Mouse (Mus musculus) G1E (cell line): ENCODE measurements around the gene Sh2d7.

ENCODE experiments used
- CTCF ChIP-seq: IDR thresholded peaks from 2 replicates; pipeline ENCODE4 v1.5.1; 2012; ENCODE audit warnings: low read depth, low read length, inconsistent platforms, mixed read lengths
- GATA1 ChIP-seq: IDR thresholded peaks from 2 replicates; pipeline ENCODE4 v1.6.1; 2012; ENCODE audit warnings: borderline replicate concordance, low read length, inconsistent platforms, mixed read lengths
- POLR2AphosphoS5 ChIP-seq: IDR thresholded peaks from 2 replicates; pipeline ENCODE4 v1.6.1; 2012; ENCODE audit warnings: low read depth, low read length, inconsistent platforms; ENCODE audit not compliant: insufficient replicate concordance

GRCm38 (mm10) chr9:54547536-54547935, 8.8 kb downstream of the Sh2d7 start:
- peak; percentile 81 for TF ChIP-seq CTCF
- TF ChIP-seq GATA1, result no peak
- no peak for TF ChIP-seq POLR2AphosphoS5
